Mouse (Mus musculus): ENCODE measurements at regions not wholly inside any gene's neighbourhood (a gene's known extent, or its start where the extent isn't known, plus 50 kb on each side); places are given as distances from the start of the nearest gene placed in this dataset.

- intact Hi-C loops (cut with DNase I), result loop anchor here (5.0 kb wide), 1 partner anchor 212 kb away; no protein-coding TSS in a partner anchor
- no peak for DNase-seq (ENCODE audit: low spot score)
These were observed 91.2 kb upstream of the Hsd17b12 start for GRCm38 (mm10) chr2:94248948-94249347.

GRCm38 (mm10) chr2:94246851-94247471 is 89.2 kb upstream of the Hsd17b12 start:
- no peak for DNase-seq (ENCODE audit: low spot score)
- intact Hi-C loops (cut with DNase I), result loop anchor here (5.0 kb wide), 1 partner anchor 210 kb away; no protein-coding TSS in a partner anchor

GRCm38 (mm10) chr2:94246180-94246611 is 88.4 kb upstream of the Hsd17b12 start:
- intact Hi-C loops (cut with DNase I), result loop anchor here (5.0 kb wide), 1 partner anchor 209 kb away; no protein-coding TSS in a partner anchor
- DNase-seq (ENCODE audit: low spot score), result no peak

DNA sequence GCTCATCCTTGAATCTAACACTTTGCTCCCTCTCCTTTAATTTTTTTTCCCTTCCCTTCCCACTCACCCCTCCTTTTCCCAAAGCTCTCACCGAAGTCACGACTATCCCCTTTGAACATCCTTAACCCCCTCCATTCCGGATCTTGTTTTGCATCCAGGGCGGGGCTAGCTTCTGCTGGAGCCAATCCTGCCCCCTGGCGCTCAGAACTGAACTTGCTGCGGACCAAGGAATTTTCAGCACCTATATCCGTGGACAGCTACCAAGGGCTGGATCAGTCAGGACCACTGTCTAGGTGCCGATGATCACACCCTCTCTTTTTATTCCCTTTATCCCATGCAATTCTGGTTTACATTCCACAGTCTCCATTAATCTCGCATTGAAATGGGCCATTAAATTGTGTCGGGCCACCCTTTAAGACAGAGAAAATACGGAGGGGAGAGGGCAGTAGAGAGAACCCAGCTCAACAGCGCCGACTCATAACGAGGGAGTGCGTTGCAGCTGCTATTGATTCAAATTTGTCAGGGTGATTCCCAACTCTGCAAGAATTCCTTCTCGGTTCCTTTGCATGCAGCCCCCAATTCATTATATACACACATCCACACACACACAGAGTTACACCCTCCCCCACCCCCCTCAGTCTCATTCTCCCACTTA is 87.7 kb upstream of the Hsd17b12 start:
- peak; percentile 8 for DNase-seq (ENCODE audit: low spot score)
- intact Hi-C loops (cut with DNase I), result loop anchor here (1.0 to 5.0 kb wide), 2 partner anchors 190 to 208 kb away; no protein-coding TSS in a partner anchor

- DNase-seq (ENCODE audit: low spot score), result no peak
- intact Hi-C loops (cut with DNase I), result no loop called here
These were observed 86.4 kb upstream of the Hsd17b12 start for GRCm38 (mm10) chr2:94244140-94244539.

GRCm38 (mm10) chr2:94243053-94243916 is 85.5 kb upstream of the Hsd17b12 start:
- DNase-seq (ENCODE audit: low spot score), result no peak
- intact Hi-C loops (cut with DNase I), result no loop called here

DNA sequence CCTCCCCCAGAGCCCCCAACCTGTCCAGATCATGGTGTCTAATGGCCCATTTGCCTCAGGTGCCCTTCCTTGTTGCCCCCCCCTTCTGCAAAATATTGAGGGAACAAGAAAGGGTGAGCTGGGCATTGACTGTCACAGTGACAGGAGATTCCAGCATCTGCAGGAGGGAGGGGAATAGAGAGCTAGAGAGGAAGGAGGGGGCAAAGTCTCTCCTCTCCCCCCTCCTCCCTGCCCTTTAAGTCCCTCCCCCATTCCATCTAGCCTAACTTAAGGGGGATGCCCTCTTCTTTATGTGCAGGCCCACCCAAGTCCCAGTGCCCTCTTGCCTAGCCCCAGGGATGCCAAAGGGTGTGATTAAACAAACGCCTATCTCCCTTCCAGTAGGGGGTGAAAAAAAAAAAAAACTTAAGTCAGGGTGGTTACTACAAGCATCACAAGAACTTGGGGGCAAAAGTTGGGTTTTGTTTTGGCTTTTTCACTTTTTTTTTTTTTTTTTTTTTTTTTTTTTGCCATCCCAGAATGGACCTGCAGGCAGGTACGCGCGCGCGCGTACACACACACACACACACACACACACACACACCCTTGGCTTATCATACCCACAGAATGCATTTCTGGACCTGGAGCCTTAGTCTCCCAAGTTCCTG is 84.8 kb upstream of the Hsd17b12 start:
- intact Hi-C loops (cut with DNase I), result no loop called here
- no peak for DNase-seq (ENCODE audit: low spot score)

DNA sequence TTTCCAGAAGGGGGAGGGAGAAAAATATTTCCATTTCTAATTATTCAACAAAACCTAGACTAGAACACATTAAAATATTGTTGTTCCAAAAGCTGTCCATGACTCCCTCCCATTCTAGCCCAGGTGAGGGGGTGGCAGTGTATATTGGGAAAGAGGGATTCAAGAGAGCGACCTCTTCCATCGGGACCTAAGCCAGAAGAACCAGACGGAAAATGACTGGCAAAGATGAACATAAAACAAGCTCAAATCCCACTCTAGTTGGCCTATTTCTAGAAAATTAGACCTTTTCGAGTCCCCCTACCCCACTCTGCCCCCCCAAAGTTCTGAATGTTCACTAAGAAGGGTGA is 84.3 kb upstream of the Hsd17b12 start:
- DNase-seq (ENCODE audit: low spot score), result no peak
- intact Hi-C loops (cut with DNase I), result no loop called here

GRCm38 (mm10) chr2:94241301-94242050 is 83.7 kb upstream of the Hsd17b12 start:
- DNase-seq (ENCODE audit: low spot score), result no peak
- intact Hi-C loops (cut with DNase I), result no loop called here

DNA sequence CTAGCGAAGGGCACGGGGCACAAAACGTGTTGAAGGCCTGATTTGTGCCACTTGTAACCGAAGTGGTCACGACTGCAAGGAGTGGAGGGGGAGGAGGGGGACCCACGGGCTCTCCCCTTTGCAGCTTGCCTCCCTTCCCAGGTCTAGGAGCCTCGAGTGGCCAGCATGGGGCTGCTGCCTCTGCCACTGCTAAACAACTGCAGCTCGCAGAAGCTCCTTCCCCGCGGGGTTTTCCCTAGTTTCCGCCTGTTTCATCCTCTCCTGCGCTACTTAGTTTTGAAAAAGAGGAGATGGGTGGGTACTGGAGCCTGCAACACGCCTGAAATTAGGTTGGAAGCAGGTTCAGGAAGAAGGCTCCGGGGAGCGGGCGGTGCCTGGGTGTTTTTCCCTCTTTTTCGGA is 82.6 kb upstream of the Hsd17b12 start:
- no peak for DNase-seq (ENCODE audit: low spot score)
- intact Hi-C loops (cut with DNase I), result no loop called here

DNA sequence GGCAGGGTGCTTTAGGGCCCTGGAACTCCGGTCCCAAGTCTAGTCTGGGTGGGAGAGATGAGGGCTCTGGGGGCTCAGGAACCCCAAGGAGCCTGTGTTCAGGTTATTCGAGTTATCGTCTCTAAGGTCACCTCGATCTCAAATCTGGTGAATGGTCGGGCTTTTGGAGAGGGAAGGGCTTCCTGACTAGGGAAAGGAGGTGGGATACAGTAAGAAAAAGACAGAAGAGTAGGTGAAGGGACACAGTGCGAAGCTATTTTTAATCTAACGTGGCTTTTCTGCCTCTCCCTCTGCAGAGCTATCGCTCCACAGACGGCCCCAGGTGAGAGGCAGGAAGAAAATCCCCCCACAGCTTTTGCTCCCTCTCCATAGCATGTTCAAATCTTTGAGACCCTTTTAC is 81.8 kb upstream of the Hsd17b12 start:
- no peak for DNase-seq (ENCODE audit: low spot score)
- intact Hi-C loops (cut with DNase I), result no loop called here

- intact Hi-C loops (cut with DNase I), result no loop called here
- DNase-seq (ENCODE audit: low spot score), result no peak
These were observed 78.7 kb upstream of the Hsd17b12 start for GRCm38 (mm10) chr2:94236479-94236878.

- DNase-seq (ENCODE audit: low spot score), result no peak
- intact Hi-C loops (cut with DNase I), result no loop called here
These were observed 75.8 kb upstream of the Hsd17b12 start for GRCm38 (mm10) chr2:94233597-94233996.

GRCm38 (mm10) chr2:94219421-94219820 is 61.7 kb upstream of the Hsd17b12 start:
- intact Hi-C loops (cut with DNase I), result no loop called here
- DNase-seq (ENCODE audit: low spot score), result no peak

DNA sequence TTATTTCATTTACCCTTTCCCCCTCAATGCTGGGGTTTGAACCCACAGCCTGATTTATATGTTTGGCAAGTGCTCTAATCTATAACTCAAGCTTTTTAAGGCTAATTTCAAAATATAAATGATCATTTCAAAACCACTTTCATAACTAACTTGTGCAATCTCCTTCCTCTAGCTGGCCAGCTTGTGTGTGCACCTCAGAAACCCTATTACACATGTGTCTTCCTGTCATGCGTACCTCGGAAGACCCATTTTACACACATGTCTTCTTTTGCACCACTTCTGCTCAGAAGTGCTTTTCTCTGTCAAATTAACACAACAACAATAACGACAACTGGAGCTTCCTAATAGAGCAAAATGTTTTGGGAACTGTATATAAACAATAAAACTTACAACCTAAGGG is 59.7 kb upstream of the Hsd17b12 start:
- DNase-seq (ENCODE audit: low spot score), result no peak
- intact Hi-C loops (cut with DNase I), result no loop called here

DNA sequence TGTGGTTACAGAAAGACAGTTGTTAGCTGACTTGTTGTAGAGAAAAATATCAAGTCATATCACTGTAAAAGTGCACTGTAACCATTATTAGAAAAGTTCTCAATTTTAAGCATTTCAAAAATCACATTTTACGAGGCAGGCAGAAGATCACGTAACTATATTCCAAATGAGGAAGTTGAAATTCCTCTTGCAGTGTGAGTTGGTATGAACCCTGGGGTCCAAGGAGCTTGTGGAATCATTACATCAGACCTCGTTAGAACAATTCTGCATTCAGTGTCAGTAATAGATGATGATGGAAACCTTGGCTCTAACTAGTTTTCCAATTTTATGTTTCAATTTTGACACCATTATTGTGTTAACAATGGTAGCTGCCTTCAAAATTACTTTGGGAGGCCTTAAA is 57.7 kb upstream of the Hsd17b12 start:
- intact Hi-C loops (cut with DNase I), result no loop called here
- DNase-seq (ENCODE audit: low spot score), result no peak

All from heart, postnatal 25 days (tissue).